Mouse (Mus musculus) neural tube, embryonic 11.5 days (tissue): ENCODE results near the gene Dhdds. TPM values are rescaled to one million over a fixed set of nuclear protein-coding genes. Genes with fewer than 3 reads are reported as not detected.
A peak's percentile ranks its signal among the peaks of the same experiment; 100 is the strongest.

Experiments used
- ATAC-seq: fragments of 200-750 bp; cut with Nextera tagmentation; 2 replicates; pipeline ENCODE4 v1.8.0; 2017; ENCODE audit warnings: moderate number of reproducible peaks, mild to moderate bottlenecking, moderate TSS enrichment, moderate library complexity; ENCODE audit not compliant: insufficient read depth, low FRiP score, low TSS enrichment
- DNase-seq: peaks from one replicate; pipeline ENCODE4 v3.0.0-alpha.2; 2015; ENCODE audit warnings: low spot score
- H3K27ac ChIP-seq: fragments of 300-500 bp; sonication (generic); 2 replicates; pipeline ENCODE4 v1.5.1; 2014; ENCODE audit warnings: low read depth, mild to moderate bottlenecking, low read length
- H3K27me3 ChIP-seq: fragments of 300-500 bp; sonication (generic); 2 replicates; pipeline ENCODE4 v1.6.1; 2014; ENCODE audit warnings: mild to moderate bottlenecking, low read length, mixed read lengths; ENCODE audit not compliant: control insufficient read depth, insufficient read depth
- H3K36me3 ChIP-seq: fragments of 300-500 bp; sonication (generic); 2 replicates; pipeline ENCODE4 v1.6.1; 2014; ENCODE audit warnings: mild to moderate bottlenecking, low read length, moderate library complexity, mixed read lengths; ENCODE audit not compliant: control insufficient read depth, insufficient read depth
- H3K4me1 ChIP-seq: fragments of 300-500 bp; sonication (generic); 2 replicates; pipeline ENCODE4 v1.6.1; 2014; ENCODE audit warnings: low read length, mixed read lengths; ENCODE audit not compliant: control insufficient read depth, insufficient read depth
- H3K4me2 ChIP-seq: fragments of 300-500 bp; sonication (generic); 2 replicates; pipeline ENCODE4 v1.6.1; 2014; ENCODE audit warnings: low read depth, mild to moderate bottlenecking, moderate library complexity
- H3K4me3 ChIP-seq: fragments of 300-500 bp; sonication (generic); 2 replicates; pipeline ENCODE4 v1.5.1; 2014; ENCODE audit warnings: low read depth, low read length
- H3K9ac ChIP-seq: fragments of 300-500 bp; sonication (generic); 2 replicates; pipeline ENCODE4 v1.6.1; 2014; ENCODE audit warnings: mild to moderate bottlenecking, low read length
- H3K9me3 ChIP-seq: fragments of 300-500 bp; sonication (generic); 2 replicates; pipeline ENCODE4 v1.6.1; 2016; ENCODE audit warnings: low read length; ENCODE audit not compliant: control insufficient read depth
- WGBS: fragments of 180-500 bp; shearing (Covaris S2); extraction: QIAGEN DNeasy Blood & Tissue Kit; methylation state at CpG from one replicate; pipeline ENCODE4 v1.1.7; 2014; 5-methylcytosine and 5-hydroxymethylcytosine counted together
- polyA plus RNA-seq: library from polyadenylated mRNA; unstranded; fragments of >200 nt; fragmentation: Nextera tagmentation; extraction: Ambion mirVana; gene quantifications from 2 replicates; pipeline ENCODE4 v1.2.1, GENCODE M21; 2014

Dhdds gene
- polyA plus RNA-seq, 1 experiment from 2014 or later, result 42.1 TPM

GRCm38 (mm10) chr4:133968150-133968921, 32.4 kb downstream of the Dhdds start, which contains the start of gene Hmgn2:
Gene Hmgn2, minus strand, starts transcription at chr4:133968650.
- H3K4me2 ChIP-seq, result peak within 1 kb of the TSS; percentile 98
- H3K27me3 ChIP-seq, result no peaks in the 10 kb centered on the region
- peak within 1 kb of the TSS; percentile 99 for H3K27ac ChIP-seq
- peak within 1 kb of the TSS; percentile 81 for H3K4me3 ChIP-seq
- DNase-seq, result peak; percentile 58
- under 1% methylated on average over 42 of the region's 42 CpGs for WGBS
- H3K36me3 ChIP-seq, result peaks cover 14% of the 10 kb centered on the region; the same call in 1 of the 2 replicates
- H3K9me3 ChIP-seq, result no peaks in the 10 kb centered on the region
- peak; percentile 63 for ATAC-seq
- H3K4me1 ChIP-seq, result peaks cover 19% of the 10 kb centered on the region
- peak within 1 kb of the TSS; percentile 97 for H3K9ac ChIP-seq

- H3K36me3 ChIP-seq, result peaks cover 14% of the 10 kb centered on the region; the same call in 1 of the 2 replicates
- peak overlapping the region; percentile 99 for H3K27ac ChIP-seq
- H3K4me1 ChIP-seq, result peaks cover 19% of the 10 kb centered on the region
- DNase-seq (peak; percentile 98), ATAC-seq (peak; percentile 85)
- peak overlapping the region; percentile 98 for H3K4me2 ChIP-seq
- H3K9me3 ChIP-seq, result no peaks in the 10 kb centered on the region
- H3K27me3 ChIP-seq, result no peaks in the 10 kb centered on the region
- WGBS, result under 1% methylated on average over 25 of the region's 29 CpGs
- H3K9ac ChIP-seq, result peak overlapping the region; percentile 97
- H3K4me3 ChIP-seq, result peak overlapping the region; percentile 81
Observed at GRCm38 (mm10) chr4:133967866-133968149, 32.9 kb downstream of the Dhdds start.

GRCm38 (mm10) chr4:133967138-133967865, 33.4 kb downstream of the Dhdds start:
- peak; percentile 67 for ATAC-seq
- DNase-seq, result peak; percentile 99
- H3K9me3 ChIP-seq, result no peaks in the 10 kb centered on the region
- H3K27ac ChIP-seq, result peak overlapping the region; percentile 99
- peak overlapping the region; percentile 73 for H3K4me2 ChIP-seq
- H3K4me1 ChIP-seq, result peaks cover 19% of the 10 kb centered on the region
- peaks cover 14% of the 10 kb centered on the region; the same call in 1 of the 2 replicates for H3K36me3 ChIP-seq
- H3K9ac ChIP-seq, result peak overlapping the region; percentile 97
- H3K27me3 ChIP-seq, result no peaks in the 10 kb centered on the region
- peak overlapping the region; percentile 81 for H3K4me3 ChIP-seq
- WGBS, result under 1% methylated on average over 69 of the region's 101 CpGs

- Histone ChIP-seq H3K27me3 (no peaks in the 10 kb centered on the region), H3K9me3 (no peaks in the 10 kb centered on the region), H3K27ac (no peak overlapping the region), H3K36me3 (peaks cover 14% of the 10 kb centered on the region; the same call in 1 of the 2 replicates), H3K9ac (peak overlapping the region; percentile 97), H3K4me1 (peaks cover 19% of the 10 kb centered on the region), H3K4me2 (peak overlapping the region; percentile 73), H3K4me3 (peak overlapping the region; percentile 81)
- WGBS, result 49% methylated on average over 12 of the region's 12 CpGs
- ATAC-seq, result no peak
- DNase-seq, result no peak
Observed at GRCm38 (mm10) chr4:133966271-133966940, 34.3 kb downstream of the Dhdds start.

- DNase-seq (no peak), ATAC-seq (no peak)
- no peak overlapping the region for H3K4me2 ChIP-seq
- H3K36me3 ChIP-seq, result peaks cover 14% of the 10 kb centered on the region; the same call in 1 of the 2 replicates
- no peak overlapping the region for H3K9ac ChIP-seq
- peaks cover 8% of the 10 kb centered on the region; the same call in 1 of the 2 replicates for H3K4me1 ChIP-seq
- H3K4me3 ChIP-seq, result no peak overlapping the region
- no peaks in the 10 kb centered on the region for H3K9me3 ChIP-seq
- no peaks in the 10 kb centered on the region for H3K27me3 ChIP-seq
- H3K27ac ChIP-seq, result no peak overlapping the region
- 85% methylated on average over 7 of the region's 7 CpGs for WGBS
Observed at GRCm38 (mm10) chr4:133962566-133962965, 38.2 kb downstream of the Dhdds start.

GRCm38 (mm10) chr4:133958884-133959283, 41.8 kb downstream of the Dhdds start:
- no peaks in the 10 kb centered on the region for H3K4me1 ChIP-seq
- H3K9ac ChIP-seq, result no peak overlapping the region
- no peak overlapping the region for H3K4me2 ChIP-seq
- H3K9me3 ChIP-seq, result no peaks in the 10 kb centered on the region
- DNase-seq, result no peak
- H3K36me3 ChIP-seq, result peaks cover 4% of the 10 kb centered on the region; the same call in 1 of the 2 replicates
- no peak for ATAC-seq
- 81% methylated on average over 1 of the region's 1 CpGs for WGBS
- H3K4me3 ChIP-seq, result no peak overlapping the region
- no peak overlapping the region for H3K27ac ChIP-seq
- H3K27me3 ChIP-seq, result no peaks in the 10 kb centered on the region

GRCm38 (mm10) chr4:133956358-133956757, 44.4 kb downstream of the Dhdds start:
- WGBS, result 81% methylated on average over 4 of the region's 4 CpGs

GRCm38 (mm10) chr4:133946736-133947135, 54.0 kb downstream of the Dhdds start:
- H3K4me1 ChIP-seq, result no peaks in the 10 kb centered on the region
- no peak overlapping the region for H3K27ac ChIP-seq
- ATAC-seq, result no peak
- no peaks in the 10 kb centered on the region for H3K36me3 ChIP-seq
- DNase-seq, result no peak
- H3K4me2 ChIP-seq, result no peak overlapping the region
- no peaks in the 10 kb centered on the region for H3K27me3 ChIP-seq
- WGBS, result 71% methylated on average over 4 of the region's 4 CpGs
- no peaks in the 10 kb centered on the region for H3K9me3 ChIP-seq
- no peak overlapping the region for H3K9ac ChIP-seq
- no peak overlapping the region for H3K4me3 ChIP-seq

More at GRCm38 (mm10) chr4:133956358-133956757, 44.4 kb downstream of the Dhdds start:
- no peak overlapping the region for H3K9ac ChIP-seq
- no peaks in the 10 kb centered on the region for H3K4me1 ChIP-seq
- no peak for ATAC-seq
- no peaks in the 10 kb centered on the region for H3K36me3 ChIP-seq
- H3K9me3 ChIP-seq, result no peaks in the 10 kb centered on the region
- H3K4me2 ChIP-seq, result no peak overlapping the region
- DNase-seq, result no peak
- no peaks in the 10 kb centered on the region for H3K27me3 ChIP-seq
- no peak overlapping the region for H3K4me3 ChIP-seq
- no peak overlapping the region for H3K27ac ChIP-seq
